Mouse (Mus musculus) brain, embryonic 14.5 days (tissue): ENCODE data around the gene Crb3. TPM values are rescaled to one million over a fixed set of nuclear protein-coding genes. Genes with fewer than 3 reads are reported as not detected.

Experiments used
- DNase-seq: peaks from one replicate; pipeline ENCODE4 v3.0.0-alpha.2; 2011; ENCODE audit warnings: low read depth
- CTCF ChIP-seq: fragments of 200-500 bp; IDR thresholded peaks from 2 replicates; pipeline ENCODE4 v1.5.1; 2012; ENCODE audit warnings: inconsistent platforms, mild to moderate bottlenecking, moderate library complexity, borderline replicate concordance; ENCODE audit not compliant: insufficient read depth, insufficient read length; ENCODE audit errors: extremely low read depth
- POLR2A ChIP-seq: fragments of 200-500 bp; IDR thresholded peaks from 2 replicates; pipeline ENCODE4 v1.6.1; 2012; ENCODE audit warnings: mild to moderate bottlenecking, inconsistent platforms, borderline replicate concordance; ENCODE audit not compliant: poor library complexity, insufficient read depth, insufficient read length, severe bottlenecking; ENCODE audit errors: extremely low read depth
- polyA plus RNA-seq: library from polyadenylated mRNA; depleted of rRNA; stranded (reverse); fragments of >200 nt; gene quantifications from 2 replicates; pipeline ENCODE4 v1.2.3, GENCODE M21; 2012

Gene Crb3
- polyA plus RNA-seq, 1 experiment, result 3.2 TPM

DNA sequence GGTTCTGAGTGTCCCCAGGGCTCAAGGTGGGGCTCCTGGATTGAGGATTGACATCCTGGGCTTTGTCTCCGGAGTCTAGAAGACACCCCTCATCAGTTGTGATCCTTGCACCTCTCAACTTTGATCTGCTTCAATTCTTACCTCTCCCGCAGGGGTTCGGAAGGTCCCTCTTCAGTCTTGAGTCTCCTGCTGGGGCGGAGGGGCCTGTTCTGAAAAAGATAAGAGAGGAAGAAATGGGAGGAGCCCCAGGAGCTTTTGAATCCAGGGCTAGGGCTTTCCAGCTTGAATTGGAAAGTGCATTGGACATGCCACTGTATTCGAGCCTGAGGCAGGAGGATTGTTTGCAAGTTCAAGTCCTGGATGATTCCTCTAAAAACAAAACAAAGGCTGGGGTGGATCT lies 8.0 kb downstream of the Crb3 start:
- TF ChIP-seq POLR2A (no peak), CTCF (no peak)
- DNase-seq, result no peak

DNA sequence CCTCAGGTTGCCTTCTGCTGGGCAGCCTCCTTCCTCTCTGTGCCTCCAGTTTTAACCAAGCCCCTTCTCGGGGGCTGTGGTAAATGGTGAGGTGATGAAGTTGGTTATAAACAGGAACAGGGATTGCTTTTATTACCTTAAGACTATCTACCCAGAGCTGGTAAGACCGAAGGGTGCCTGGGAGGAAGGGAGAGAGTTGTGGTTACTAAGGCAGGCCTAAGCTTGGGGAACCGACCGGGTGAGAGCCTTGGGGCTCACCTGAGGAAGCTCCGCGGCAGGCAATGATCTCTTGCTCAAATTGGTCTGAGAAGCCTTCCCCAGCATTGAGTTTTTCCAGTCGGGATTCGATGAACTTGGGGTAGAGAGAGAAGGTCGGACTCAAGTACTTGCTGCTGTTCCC lies 11.4 kb downstream of the Crb3 start:
- DNase-seq, result no peak

DNA sequence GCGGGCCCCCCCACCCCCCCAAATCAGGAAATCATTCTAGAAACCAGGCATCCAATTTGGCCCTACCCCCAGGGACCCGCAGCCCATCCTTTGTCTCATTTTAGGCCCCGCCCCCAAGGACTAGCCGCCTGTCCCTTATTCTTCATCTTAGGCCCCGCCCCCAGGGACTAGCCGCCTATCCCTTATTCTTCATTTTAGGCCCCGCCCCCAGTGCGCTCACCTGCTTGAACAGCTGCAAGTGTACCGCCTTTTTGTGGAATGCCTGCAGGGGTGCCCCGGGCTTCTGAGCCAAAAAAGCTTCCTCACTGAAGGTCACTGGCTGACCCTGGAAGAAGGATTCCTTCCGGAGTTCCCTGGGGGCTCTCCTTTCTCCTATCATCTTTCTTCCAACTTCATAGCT lies 11.8 kb downstream of the Crb3 start:
- TF ChIP-seq POLR2A (no peak), CTCF (no peak)
- peak; percentile 75 for DNase-seq

More for the DNA sequence above, 11.4 kb downstream of the Crb3 start:
- TF ChIP-seq POLR2A (no peak), CTCF (no peak)

DNA sequence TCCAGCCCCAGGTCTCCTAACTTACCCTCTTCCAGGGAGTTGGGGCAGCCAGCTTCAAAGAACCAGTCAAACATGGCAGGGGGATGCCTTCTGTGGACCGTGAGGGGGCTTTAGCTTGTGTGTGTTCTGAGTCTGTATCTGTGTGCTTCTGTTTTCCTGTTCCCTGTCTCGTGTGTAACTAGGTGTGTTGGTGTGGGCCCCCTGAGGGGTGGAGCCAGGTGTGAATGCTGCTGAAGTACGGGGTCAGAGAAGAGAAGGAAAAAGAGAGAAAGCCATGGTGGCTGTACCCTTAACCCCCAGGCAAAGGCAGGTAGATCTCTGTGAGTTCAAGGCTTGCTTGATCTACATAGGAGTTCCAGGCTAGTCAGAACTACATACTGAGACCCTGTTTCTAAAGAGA lies 18.0 kb downstream of the Crb3 start:
- DNase-seq, result no peak
- no peak for TF ChIP-seq CTCF
- no peak for TF ChIP-seq POLR2A

DNA sequence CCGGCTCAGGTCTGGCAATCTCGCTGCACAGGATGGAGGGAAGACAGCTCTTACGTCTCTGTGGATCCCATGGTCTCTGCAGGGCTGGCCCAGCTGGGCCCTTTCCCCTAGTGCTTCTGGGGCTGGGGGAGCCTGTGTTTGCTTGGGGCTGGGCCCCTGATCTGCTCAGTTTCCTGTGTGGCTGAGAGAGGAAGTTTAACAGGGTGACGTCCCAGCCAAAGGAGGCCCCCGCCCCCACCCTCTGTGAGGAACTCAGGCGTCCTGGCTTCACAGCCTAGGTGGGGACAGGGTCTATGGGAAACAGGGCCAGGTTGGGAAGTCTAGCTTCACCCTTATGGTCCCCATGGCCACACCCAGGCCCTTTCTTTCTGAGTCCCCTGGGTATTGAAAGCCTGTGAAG lies 19.4 kb downstream of the Crb3 start, which contains the start of gene Dennd1c:
Gene Dennd1c (minus strand): TSS at position 179 of the 400 bp plus-strand sequence.
- DNase-seq, result no peak
- TF ChIP-seq CTCF, result no peak
- no peak for TF ChIP-seq POLR2A

DNA sequence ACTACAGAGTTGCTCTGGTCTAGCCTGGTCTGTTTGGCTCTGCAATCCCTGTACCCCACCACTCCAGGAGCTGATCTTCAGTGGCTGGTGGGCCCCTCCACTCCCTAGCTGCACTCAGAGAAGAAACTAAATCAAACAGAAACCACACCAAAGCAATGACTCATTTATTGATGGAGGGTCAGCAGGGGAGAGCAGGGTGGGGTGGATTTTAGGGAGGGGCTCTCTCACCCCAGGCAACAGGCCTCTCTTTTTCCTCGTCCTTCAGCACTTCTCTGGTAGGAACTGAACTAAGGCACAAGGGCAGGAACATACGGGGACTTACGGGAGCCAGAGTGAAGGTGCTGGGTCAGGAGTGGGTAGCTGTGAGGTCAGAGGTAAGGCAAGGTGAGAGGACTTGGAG lies 21.0 kb downstream of the Crb3 start:
- DNase-seq, result no peak
- no peak for TF ChIP-seq POLR2A
- no peak for TF ChIP-seq CTCF

DNA sequence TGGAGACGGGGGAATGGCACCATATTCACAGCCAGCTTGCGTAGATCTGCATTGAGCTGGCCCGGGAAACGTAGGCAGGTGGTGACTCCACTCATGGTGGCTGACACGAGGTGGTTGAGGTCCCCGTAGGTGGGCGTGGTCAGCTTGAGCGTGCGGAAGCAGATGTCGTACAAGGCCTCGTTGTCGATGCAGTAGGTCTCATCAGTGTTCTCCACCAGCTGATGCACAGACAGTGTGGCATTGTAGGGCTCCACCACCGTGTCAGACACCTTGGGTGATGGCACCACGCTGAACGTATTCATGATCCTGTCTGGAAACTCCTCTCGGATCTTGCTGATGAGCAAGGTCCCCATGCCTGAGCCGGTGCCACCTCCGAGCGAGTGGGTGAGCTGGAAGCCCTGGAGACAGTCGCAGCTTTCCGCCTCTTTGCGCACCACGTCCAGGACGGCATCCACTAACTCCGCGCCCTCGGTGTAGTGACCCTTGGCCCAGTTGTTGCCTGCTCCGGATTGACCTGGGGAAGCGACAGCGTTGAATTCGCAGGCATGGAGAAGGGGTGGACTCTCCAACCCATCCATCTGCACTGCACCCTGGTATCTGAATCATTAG lies 22.4 kb downstream of the Crb3 start:
- no peak for DNase-seq

DNA sequence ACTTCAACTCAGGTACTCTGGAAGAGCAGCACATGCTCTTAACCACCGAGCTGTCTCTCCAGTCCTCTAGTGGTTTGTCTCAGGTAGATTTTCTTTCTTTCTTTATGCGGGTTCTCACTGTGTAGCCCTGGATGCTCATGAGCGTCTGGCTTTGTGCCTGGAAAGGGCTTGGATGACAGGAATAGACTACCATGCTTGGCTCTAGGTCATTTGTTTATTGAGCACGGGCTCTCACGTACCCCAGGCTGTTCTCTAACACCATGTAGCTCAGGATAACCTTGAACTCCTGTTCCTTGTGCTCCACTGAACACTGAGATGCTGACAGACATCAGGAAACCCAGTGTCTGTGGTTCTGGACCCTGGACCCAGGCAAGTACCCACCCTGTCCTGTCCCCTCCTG lies 23.6 kb downstream of the Crb3 start:
- no peak for DNase-seq
- TF ChIP-seq POLR2A, result no peak
- no peak for TF ChIP-seq CTCF

More for the DNA sequence above, 22.4 kb downstream of the Crb3 start:
- no peak for TF ChIP-seq POLR2A
- TF ChIP-seq CTCF, result no peak

DNA sequence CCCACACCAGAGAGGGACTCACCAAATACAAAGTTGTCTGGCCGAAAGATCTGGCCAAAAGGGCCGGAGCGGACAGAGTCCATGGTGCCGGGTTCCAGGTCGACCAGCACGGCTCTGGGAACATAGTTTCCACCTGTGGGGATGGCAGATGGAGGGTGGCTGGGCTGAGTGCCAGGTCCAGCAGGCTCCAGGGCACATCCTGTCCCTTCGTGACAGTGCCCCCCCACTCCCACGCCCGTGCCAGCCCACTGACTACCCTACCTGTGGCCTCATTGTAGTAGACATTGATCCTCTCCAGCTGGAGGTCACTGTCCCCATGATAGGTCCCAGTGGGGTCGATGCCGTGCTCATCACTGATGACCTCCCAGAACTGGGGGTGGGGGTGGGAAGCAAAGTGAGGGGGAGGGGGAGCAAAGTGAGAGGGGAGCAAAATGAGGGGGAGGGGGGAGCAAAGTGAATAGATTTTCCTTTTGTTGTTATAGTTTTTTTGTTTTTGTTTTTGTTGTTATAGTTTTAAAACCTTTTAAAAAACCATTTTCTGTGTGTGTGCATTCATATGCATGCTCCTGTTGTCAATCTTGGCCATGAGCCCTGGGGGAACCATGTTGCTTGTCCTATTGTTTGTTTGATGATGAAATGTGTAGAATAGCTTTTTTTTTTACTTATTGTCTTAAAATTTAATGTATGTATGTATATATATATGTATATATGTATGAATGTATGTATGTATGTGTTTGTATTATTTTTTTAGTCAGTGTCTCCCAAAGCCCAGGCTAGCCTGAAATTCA lies 27.3 kb downstream of the Crb3 start:
- no peak for TF ChIP-seq POLR2A
- no peak for TF ChIP-seq CTCF
- DNase-seq, result no peak

DNA sequence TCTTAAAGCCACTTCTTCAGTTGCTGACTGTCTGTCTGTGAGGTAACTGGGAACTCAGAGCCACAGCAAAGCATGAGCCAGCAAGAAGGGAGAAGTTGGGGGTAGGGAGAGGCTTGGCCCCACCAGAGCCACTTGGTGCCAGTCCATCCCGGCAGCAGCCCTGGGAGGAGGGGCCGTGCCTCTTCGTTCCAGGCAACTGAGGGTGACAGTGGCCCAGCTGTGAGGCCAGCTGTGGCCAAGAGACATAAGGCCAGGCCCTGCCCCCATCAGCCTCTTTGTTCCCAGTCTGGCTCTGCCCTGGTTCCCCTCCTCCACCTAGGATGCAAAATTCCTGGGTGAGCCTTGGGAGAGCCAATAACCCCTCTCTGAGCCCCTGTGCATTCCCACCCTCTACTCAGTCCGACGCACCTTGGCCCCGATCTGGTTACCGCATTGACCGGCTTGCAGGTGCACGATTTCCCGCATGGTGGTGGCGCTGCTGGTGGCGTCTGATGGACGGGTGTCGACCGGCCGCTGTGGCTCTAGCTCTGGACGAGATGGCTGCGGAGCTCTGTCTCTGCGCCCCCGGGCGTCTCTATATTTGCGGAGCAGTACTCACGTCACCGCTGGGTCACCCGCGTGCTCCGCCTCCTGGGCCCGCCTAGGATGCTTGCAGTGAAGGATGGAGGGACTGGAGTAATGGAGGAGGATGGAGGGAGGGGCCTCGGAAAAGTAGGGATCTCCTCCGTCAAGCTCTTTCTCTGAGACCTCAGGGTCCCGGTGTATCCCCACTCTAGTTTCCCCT lies 28.3 kb downstream of the Crb3 start, which contains the start of gene Tubb4a:
Gene Tubb4a (minus strand): TSS at position 734 of the 784 bp plus-strand sequence.
- TF ChIP-seq POLR2A, result peak; percentile 69; the same call in 1 of the 2 replicates
- TF ChIP-seq CTCF, result no peak
- peak; percentile 92 for DNase-seq

DNA sequence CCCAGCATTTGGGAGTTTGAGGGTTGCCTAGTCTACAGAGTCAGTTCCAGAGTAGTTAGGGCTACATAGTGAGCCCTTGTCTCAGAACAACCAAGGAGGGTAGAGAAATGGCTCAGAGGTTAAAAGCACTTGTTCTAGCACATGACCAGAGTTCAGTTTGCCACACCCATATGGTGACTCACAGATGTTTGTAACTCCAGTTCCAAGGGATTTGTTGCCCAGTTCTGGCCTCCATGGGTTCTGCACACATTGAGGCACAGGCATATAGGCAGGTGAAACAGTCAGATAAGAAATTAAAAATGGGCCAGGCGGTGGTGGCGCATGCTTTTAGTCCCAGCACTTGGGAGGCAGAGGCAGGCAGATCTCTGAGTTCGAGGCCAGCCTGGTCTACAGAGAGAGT lies 35.3 kb downstream of the Crb3 start:
- no peak for DNase-seq
- no peak for TF ChIP-seq CTCF
- TF ChIP-seq POLR2A, result no peak
